Mouse (Mus musculus) stomach, postnatal 0 days (tissue): ENCODE measurements at regions not wholly inside any gene's neighbourhood (a gene's known extent, or its start where the extent isn't known, plus 50 kb on each side); places are given as distances from the start of the nearest gene placed in this dataset.
A peak's percentile ranks its signal among the peaks of the same experiment; 100 is the strongest.

ENCODE experiments used
- ATAC-seq: fragments of 200-750 bp; cut with Nextera tagmentation; 2 replicates; pipeline ENCODE4 v1.8.0; 2017; ENCODE audit not compliant: low FRiP score, low TSS enrichment
- DNase-seq: peaks from one replicate; pipeline ENCODE4 v3.0.0-alpha.2; 2016; ENCODE audit warnings: low spot score
- H3K27ac ChIP-seq: fragments of 300-500 bp; sonication (generic); replicated peaks from 2 replicates; pipeline ENCODE4 v1.5.1; 2014; ENCODE audit warnings: mild to moderate bottlenecking, control low read depth
- H3K27me3 ChIP-seq: fragments of 300-500 bp; sonication (generic); 2 replicates; pipeline ENCODE4 v1.6.1; 2014; ENCODE audit warnings: low read length; ENCODE audit not compliant: control insufficient read depth, insufficient read depth
- H3K36me3 ChIP-seq: fragments of 300-500 bp; sonication (generic); 2 replicates; pipeline ENCODE4 v1.6.1; 2014; ENCODE audit warnings: low read length, mixed read lengths; ENCODE audit not compliant: control insufficient read depth, insufficient read depth
- H3K4me1 ChIP-seq: fragments of 300-500 bp; sonication (generic); replicated peaks from 2 replicates; pipeline ENCODE4 v1.6.1; 2014; ENCODE audit warnings: antibody characterized with exemption; ENCODE audit not compliant: control insufficient read depth, insufficient read depth
- H3K4me2 ChIP-seq: fragments of 300-500 bp; sonication (generic); replicated peaks from 2 replicates; pipeline ENCODE4 v1.6.1; 2014; ENCODE audit warnings: low read depth, mild to moderate bottlenecking, control low read depth, moderate library complexity
- H3K4me3 ChIP-seq: fragments of 300-500 bp; sonication (generic); 2 replicates; pipeline ENCODE4 v1.5.1; 2014; ENCODE audit warnings: low read depth, low read length, control low read depth
- H3K9ac ChIP-seq: fragments of 300-500 bp; sonication (generic); 2 replicates; pipeline ENCODE4 v1.6.1; 2014; ENCODE audit warnings: mild to moderate bottlenecking, low read length, control low read depth, mixed read lengths
- H3K9me3 ChIP-seq: fragments of 300-500 bp; sonication (generic); 2 replicates; pipeline ENCODE4 v1.6.1; 2016; ENCODE audit warnings: low read length; ENCODE audit not compliant: control insufficient read depth
- CTCF ChIP-seq: IDR thresholded peaks from 2 replicates; pipeline ENCODE4 v1.5.1; 2016; ENCODE audit warnings: antibody characterized with exemption, low read depth, mild to moderate bottlenecking, moderate library complexity
- EP300 ChIP-seq: optimal IDR thresholded peaks from 2 replicates; pipeline ENCODE3; 2016; ENCODE audit warnings: antibody characterized with exemption
- WGBS: fragments of 180-500 bp; shearing (Covaris S2); extraction: QIAGEN DNeasy Blood & Tissue Kit; methylation state at CpG from one replicate; pipeline ENCODE4 v1.1.7; 2014; 5-methylcytosine and 5-hydroxymethylcytosine counted together

DNA sequence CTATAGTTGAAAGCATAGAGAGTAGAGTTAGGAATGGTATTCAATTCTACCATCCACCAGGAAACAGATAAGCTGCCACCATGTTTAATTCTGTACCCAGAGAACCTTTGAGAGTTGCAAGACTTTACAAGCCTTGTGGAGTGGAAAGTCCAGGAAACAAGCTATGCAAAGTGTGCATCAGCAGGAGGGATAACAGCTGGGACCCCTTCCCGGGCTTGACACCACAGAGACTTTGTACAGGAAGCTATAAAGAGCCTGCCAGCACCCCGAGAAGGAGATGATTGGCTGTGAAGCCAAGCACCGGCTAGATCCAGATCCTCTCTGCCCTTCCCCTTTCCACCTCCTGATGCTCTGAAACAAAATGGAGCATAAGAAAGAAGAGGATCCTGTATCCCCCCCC, 188.8 kb downstream of the Sp3 start:
- Histone ChIP-seq H3K27ac (no peak overlapping the region), H3K36me3 (no peaks in the 10 kb centered on the region), H3K27me3 (no peaks in the 10 kb centered on the region), H3K4me3 (no peak overlapping the region), H3K4me1 (no peaks in the 10 kb centered on the region), H3K9me3 (no peaks in the 10 kb centered on the region), H3K9ac (no peak overlapping the region), H3K4me2 (no peak overlapping the region)
- no peak for TF ChIP-seq EP300
- TF ChIP-seq CTCF: no peak
- DNase-seq: no peak
- no peak for ATAC-seq
- 55% methylated on average over 3 of the region's 3 CpGs for WGBS

DNA sequence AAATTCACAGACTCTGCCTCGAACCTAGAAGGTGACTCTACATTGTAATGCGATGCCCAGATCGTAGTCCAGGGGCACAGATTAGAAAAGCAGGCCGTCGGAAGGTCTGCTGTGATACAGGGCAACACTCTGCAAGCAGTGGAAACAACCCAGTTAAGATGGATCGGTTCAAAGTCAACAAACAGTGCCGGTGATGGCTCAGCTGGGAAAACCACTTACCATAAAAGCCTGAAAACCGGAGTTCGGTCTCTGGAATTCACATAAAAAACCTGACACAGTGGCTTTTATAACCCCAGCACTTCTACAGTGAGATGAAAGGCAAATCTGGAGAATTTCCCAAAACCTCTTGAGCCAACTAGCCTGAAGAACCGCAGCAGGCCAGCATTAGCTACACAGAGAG, 186.8 kb downstream of the Sp3 start:
- DNase-seq (no peak), ATAC-seq (no peak)
- Histone ChIP-seq H3K4me3 (no peak overlapping the region), H3K4me2 (no peak overlapping the region), H3K9me3 (no peaks in the 10 kb centered on the region), H3K4me1 (no peaks in the 10 kb centered on the region), H3K36me3 (no peaks in the 10 kb centered on the region), H3K27me3 (no peaks in the 10 kb centered on the region), H3K9ac (no peak overlapping the region), H3K27ac (no peak overlapping the region)
- TF ChIP-seq EP300 (no peak), CTCF (no peak)
- WGBS: 37% methylated on average over 10 of the region's 10 CpGs

DNA sequence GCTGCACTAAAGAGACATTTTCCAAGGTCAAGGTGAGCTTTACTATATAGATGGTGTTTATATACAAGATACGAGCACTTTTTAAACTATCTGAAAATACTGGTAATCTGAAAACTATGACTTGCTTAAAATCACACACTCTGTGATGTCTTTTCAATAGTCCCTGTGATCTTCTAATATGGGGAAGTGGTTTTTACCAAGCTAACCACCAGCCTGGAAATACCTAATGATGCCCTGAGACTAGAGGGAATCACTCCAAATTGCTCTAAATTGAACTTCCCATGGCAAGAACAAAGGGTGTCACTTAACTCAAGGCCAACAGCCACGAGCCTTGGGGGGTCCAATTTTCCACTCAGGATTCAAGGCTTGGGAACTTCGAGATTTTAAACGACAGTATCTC, 185.7 kb downstream of the Sp3 start:
- Histone ChIP-seq H3K9me3 (no peaks in the 10 kb centered on the region), H3K4me2 (no peak overlapping the region), H3K9ac (no peak overlapping the region), H3K27ac (no peak overlapping the region), H3K27me3 (no peaks in the 10 kb centered on the region), H3K36me3 (no peaks in the 10 kb centered on the region), H3K4me1 (no peaks in the 10 kb centered on the region), H3K4me3 (no peak overlapping the region)
- no peak for TF ChIP-seq EP300
- no peak for TF ChIP-seq CTCF
- 76% methylated on average over 4 of the region's 4 CpGs for WGBS
- DNase-seq (no peak), ATAC-seq (no peak)

GRCm38 (mm10) chr2:72797002-72797718, 183.1 kb downstream of the Sp3 start:
- DNase-seq: no peak
- no peak for ATAC-seq
- no peaks in the 10 kb centered on the region for H3K27me3 ChIP-seq
- no peaks in the 10 kb centered on the region for H3K36me3 ChIP-seq
- H3K4me2 ChIP-seq: no peak overlapping the region
- H3K4me3 ChIP-seq: no peak overlapping the region
- no peak overlapping the region for H3K27ac ChIP-seq
- no peak overlapping the region for H3K9ac ChIP-seq
- no peaks in the 10 kb centered on the region for H3K4me1 ChIP-seq
- 68% methylated on average over 4 of the region's 4 CpGs for WGBS
- TF ChIP-seq EP300: no peak
- no peak for TF ChIP-seq CTCF
- H3K9me3 ChIP-seq: no peaks in the 10 kb centered on the region

DNA sequence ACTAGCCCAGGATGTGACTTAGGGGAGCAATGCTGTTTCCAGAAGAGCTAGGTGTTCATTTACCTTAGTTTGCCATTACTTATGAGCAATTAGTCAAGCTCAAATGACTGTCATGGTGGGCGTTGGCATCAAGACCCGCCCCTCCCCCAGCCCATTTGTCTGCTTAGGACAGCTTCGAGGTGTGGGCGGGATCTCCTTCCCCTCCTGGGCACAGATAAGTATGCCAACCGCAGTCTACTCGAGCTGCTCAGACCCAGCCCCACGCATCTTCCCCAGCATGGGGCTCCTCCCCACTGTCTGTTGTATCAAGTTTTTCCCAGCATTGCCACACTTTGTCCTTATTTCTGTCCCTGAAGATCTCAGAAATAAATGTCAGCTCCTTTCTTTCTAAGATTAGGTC, 179.6 kb downstream of the Sp3 start:
- H3K4me2 ChIP-seq: no peak overlapping the region
- no peaks in the 10 kb centered on the region for H3K4me1 ChIP-seq
- TF ChIP-seq CTCF: no peak
- TF ChIP-seq EP300: no peak
- DNase-seq: no peak
- H3K27me3 ChIP-seq: no peaks in the 10 kb centered on the region
- no peaks in the 10 kb centered on the region for H3K9me3 ChIP-seq
- H3K4me3 ChIP-seq: no peak overlapping the region
- no peak for ATAC-seq
- H3K27ac ChIP-seq: no peak overlapping the region
- no peaks in the 10 kb centered on the region for H3K36me3 ChIP-seq
- H3K9ac ChIP-seq: no peak overlapping the region
- 62% methylated on average over 7 of the region's 7 CpGs for WGBS

- no peaks in the 10 kb centered on the region for H3K27me3 ChIP-seq
- DNase-seq: peak; percentile 48
- H3K36me3 ChIP-seq: no peaks in the 10 kb centered on the region
- no peak for TF ChIP-seq CTCF
- TF ChIP-seq EP300: no peak
- H3K4me3 ChIP-seq: no peak overlapping the region
- H3K9ac ChIP-seq: no peak overlapping the region
- 62% methylated on average over 14 of the region's 14 CpGs for WGBS
- peak overlapping the region; percentile 17; the same call in 1 of the 2 replicates for H3K4me2 ChIP-seq
- no peaks in the 10 kb centered on the region for H3K4me1 ChIP-seq
- ATAC-seq: peak; percentile 65; the same call in 1 of the 2 replicates
- no peak overlapping the region for H3K27ac ChIP-seq
- H3K9me3 ChIP-seq: no peaks in the 10 kb centered on the region
These were observed 166.8 kb downstream of the Sp3 start for GRCm38 (mm10) chr2:72813282-72813974.
